Mouse (Mus musculus) liver, adult 2 months (tissue): Measurements from ENCODE around the gene Vmn1r81.

Source experiments
- CTCF ChIP-seq: fragments of 200-500 bp; IDR thresholded peaks from 2 replicates; pipeline ENCODE4 v1.5.1; 2011; ENCODE audit warnings: low read depth, low read length, control low read depth
- POLR2A ChIP-seq: fragments of 200-500 bp; IDR thresholded peaks from 2 replicates; pipeline ENCODE4 v1.6.1; 2011; ENCODE audit warnings: low read length, control low read depth; ENCODE audit not compliant: insufficient read depth; ENCODE audit errors: extremely low read depth

DNA sequence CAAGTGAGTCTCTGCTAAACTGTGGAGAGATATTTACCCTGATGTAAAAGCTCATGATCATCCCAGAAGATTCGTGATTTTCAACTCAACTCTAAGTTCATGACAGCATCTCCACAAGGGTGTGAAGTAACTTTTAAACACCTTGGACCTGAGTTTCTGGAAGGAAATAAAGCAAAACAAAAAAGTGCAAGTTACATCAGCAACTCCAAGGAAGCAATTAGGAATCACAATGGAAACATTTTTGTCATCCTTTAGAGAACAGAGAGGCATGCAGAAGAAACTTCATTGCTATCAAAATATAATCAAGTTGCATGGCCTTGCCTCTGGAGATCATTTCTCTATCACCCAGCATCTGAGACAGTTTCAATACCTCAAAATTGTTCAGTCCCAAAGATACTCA, at the start of gene Vmn1r81:
- no peak for TF ChIP-seq POLR2A
- no peak for TF ChIP-seq CTCF
